Mouse (Mus musculus): Measurements from ENCODE around the gene Dpm2. TPM values are rescaled to one million over a fixed set of nuclear protein-coding genes. Genes with fewer than 3 reads are reported as not detected.

The Dpm2 gene
- polyA plus RNA-seq, 1 experiment from 2014 or later = 101 TPM

DNA sequence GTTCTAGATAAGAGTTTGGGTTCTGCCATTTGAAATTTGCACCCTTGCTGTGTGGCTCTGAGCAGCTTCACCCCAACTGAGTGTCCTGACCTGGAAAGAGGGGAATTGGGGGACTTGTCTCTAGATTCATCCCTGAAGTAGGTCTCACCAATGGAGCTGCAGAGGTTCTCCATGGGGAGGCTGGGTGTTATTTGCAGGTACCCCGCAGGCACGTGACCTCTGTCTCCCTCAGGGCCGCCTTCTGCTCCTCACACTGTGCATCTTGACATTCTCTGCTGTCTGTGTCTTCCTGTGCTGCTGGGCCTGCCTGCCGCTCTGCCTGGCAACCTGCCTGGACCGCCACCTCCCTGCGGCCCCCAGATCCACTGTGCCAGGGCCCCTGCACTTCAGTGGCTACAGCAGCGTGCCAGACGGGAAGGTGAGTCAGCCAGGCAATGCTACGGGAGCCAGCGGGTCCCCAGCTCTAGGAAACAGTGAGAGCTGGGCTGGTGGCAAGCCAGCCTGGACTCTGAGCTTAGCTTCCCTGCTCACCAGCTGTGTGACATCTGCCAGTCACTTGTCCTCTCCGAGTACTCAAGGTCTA lies 18.6 kb downstream of the Dpm2 start:
- H3K27ac ChIP-seq = no peak overlapping the region
- H3K27me3 ChIP-seq = no peaks in the 10 kb centered on the region
- H3K4me2 ChIP-seq = peak overlapping the region; percentile 14; the same call in 1 of the 2 replicates
- peaks cover 36% of the 10 kb centered on the region for H3K4me1 ChIP-seq
- WGBS = 51% methylated on average over 11 of the region's 11 CpGs
- H3K4me3 ChIP-seq = no peak overlapping the region
- H3K9me3 ChIP-seq = no peaks in the 10 kb centered on the region
- no peak for ATAC-seq (ENCODE audit: borderline replicate concordance, extremely low read depth, low FRiP score, low TSS enrichment)
- H3K9ac ChIP-seq = no peak overlapping the region
- no peaks in the 10 kb centered on the region for H3K36me3 ChIP-seq

DNA sequence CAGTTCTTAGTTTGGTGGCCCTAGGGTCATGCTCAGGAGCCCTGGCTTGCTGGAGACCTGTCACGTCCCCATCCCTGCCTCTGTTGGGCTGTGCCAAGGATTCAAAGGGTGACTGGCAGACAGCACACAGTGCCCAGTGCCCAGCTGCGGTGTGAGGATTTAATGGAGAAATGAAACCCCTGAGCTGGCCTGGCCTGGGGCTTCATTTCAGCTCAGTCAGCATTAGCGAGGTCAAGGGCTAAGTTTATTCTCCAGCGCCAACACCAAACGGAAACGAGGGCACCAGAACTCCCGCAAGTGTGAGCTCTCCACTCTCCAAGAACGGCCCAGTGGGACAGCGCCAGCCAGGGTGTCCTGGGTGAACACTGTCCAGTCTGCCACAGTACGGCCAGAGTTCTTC lies 19.6 kb downstream of the Dpm2 start:
- H3K4me1 ChIP-seq = peaks cover 36% of the 10 kb centered on the region
- H3K27me3 ChIP-seq = no peaks in the 10 kb centered on the region
- H3K9ac ChIP-seq = no peak overlapping the region
- no peak overlapping the region for H3K27ac ChIP-seq
- ATAC-seq (ENCODE audit: borderline replicate concordance, extremely low read depth, low FRiP score, low TSS enrichment) = no peak
- no peaks in the 10 kb centered on the region for H3K9me3 ChIP-seq
- no peaks in the 10 kb centered on the region; the same call in 1 of the 2 replicates for H3K36me3 ChIP-seq
- H3K4me3 ChIP-seq = no peak overlapping the region
- 66% methylated on average over 10 of the region's 10 CpGs for WGBS
- no peak overlapping the region for H3K4me2 ChIP-seq

DNA sequence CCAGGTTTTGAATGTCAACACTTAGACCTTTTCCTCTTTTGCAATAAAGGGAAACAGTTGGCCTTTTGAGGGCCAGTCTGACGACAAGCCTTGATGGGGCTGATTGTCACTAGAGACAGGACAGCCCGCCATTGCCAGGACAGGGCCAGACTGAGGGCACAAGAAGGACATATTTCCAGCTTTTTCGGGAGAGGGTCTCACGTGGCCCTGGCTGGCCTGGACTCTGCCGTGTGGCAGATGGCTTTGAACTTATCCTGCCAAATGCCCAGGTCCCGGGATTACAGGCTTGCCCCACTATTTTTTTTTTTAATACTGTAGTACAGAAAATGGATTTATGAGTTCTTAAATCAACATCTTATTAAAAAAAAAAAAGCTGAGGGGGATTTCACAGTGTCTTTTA lies 20.6 kb downstream of the Dpm2 start:
- peaks cover 36% of the 10 kb centered on the region for H3K4me1 ChIP-seq
- ATAC-seq (ENCODE audit: borderline replicate concordance, extremely low read depth, low FRiP score, low TSS enrichment) = no peak
- H3K9me3 ChIP-seq = no peaks in the 10 kb centered on the region
- no peak overlapping the region for H3K9ac ChIP-seq
- H3K36me3 ChIP-seq = no peaks in the 10 kb centered on the region; the same call in 1 of the 2 replicates
- no peak overlapping the region for H3K4me2 ChIP-seq
- 58% methylated on average over 6 of the region's 6 CpGs for WGBS
- no peak overlapping the region for H3K4me3 ChIP-seq
- no peak overlapping the region for H3K27ac ChIP-seq
- no peaks in the 10 kb centered on the region for H3K27me3 ChIP-seq

DNA sequence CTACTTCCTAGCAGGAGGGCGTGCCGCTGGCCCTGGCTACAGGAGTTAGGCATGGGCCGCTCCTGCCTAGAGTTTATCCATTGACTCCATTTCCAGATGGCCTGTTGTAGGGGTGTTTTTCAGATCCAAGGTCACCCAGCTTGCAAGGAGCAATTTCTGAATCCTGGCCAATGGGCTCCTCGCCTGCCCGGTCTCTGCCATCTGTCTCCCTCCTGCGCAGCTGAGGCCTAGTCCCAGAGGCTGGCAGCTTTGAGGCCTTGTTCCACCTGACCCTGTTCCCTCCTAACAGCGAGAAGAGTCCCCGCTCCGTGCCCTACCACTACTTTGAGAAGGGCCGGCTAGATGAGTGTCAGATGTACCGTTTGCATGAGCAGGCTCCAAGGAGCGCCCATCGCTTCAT lies 26.1 kb downstream of the Dpm2 start:
- Histone ChIP-seq H3K4me1 (peaks cover 14% of the 10 kb centered on the region), H3K36me3 (no peaks in the 10 kb centered on the region; the same call in 1 of the 2 replicates), H3K4me3 (no peak overlapping the region), H3K4me2 (no peak overlapping the region), H3K9ac (no peak overlapping the region), H3K9me3 (no peaks in the 10 kb centered on the region), H3K27me3 (no peaks in the 10 kb centered on the region), H3K27ac (no peak overlapping the region)
- ATAC-seq (ENCODE audit: borderline replicate concordance, extremely low read depth, low FRiP score, low TSS enrichment) = no peak
- WGBS = 93% methylated on average over 13 of the region's 13 CpGs

DNA sequence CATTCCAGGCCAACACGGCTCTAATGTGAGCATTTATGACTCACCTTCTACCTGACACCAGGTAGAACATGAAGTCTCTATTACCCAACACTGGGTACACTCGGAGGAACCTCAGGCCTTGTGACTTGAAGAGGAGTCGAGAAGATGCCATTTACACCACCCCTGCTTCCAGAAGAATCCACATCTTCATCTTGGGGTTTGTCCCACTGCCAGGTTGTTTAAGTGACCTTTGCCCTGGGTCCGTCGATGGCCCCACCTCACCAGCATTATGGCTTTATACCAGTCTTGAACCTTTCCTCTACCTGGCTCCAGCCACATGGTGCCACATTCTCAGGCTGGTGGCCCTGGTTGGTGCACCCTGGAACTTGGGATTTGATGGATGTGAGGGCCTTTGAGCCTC lies 26.6 kb downstream of the Dpm2 start:
- Histone ChIP-seq H3K4me1 (peaks cover 19% of the 10 kb centered on the region), H3K4me2 (no peak overlapping the region), H3K9me3 (no peaks in the 10 kb centered on the region), H3K27ac (no peak overlapping the region), H3K36me3 (no peaks in the 10 kb centered on the region; the same call in 1 of the 2 replicates), H3K4me3 (no peak overlapping the region), H3K9ac (no peak overlapping the region), H3K27me3 (no peaks in the 10 kb centered on the region)
- ATAC-seq (ENCODE audit: borderline replicate concordance, extremely low read depth, low FRiP score, low TSS enrichment) = no peak
- 84% methylated on average over 5 of the region's 5 CpGs for WGBS

DNA sequence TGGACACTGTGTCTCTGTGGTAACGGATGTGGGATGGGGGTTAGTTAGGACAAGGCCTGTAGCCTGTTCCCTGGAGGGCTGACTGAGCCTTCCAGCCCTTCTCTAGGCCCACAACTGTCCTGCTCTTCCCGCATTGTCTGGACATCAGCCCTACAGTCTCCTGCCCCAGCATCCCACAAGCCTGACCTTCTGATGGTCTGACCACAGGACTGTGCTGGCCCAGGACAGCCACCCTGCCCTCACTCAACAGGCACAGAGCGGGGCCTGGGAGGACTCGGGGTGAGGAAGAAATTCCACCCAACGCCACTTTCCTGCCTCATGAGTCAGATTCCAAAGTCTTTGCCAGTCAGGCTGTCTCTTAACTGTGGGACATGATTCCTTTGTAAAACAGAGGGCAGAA lies 27.0 kb downstream of the Dpm2 start:
- no peaks in the 10 kb centered on the region for H3K9me3 ChIP-seq
- H3K4me3 ChIP-seq = no peak overlapping the region
- no peaks in the 10 kb centered on the region; the same call in 1 of the 2 replicates for H3K36me3 ChIP-seq
- H3K27ac ChIP-seq = no peak overlapping the region
- no peaks in the 10 kb centered on the region for H3K27me3 ChIP-seq
- no peak overlapping the region for H3K9ac ChIP-seq
- ATAC-seq (ENCODE audit: borderline replicate concordance, extremely low read depth, low FRiP score, low TSS enrichment) = no peak
- no peak overlapping the region for H3K4me2 ChIP-seq
- 90% methylated on average over 5 of the region's 5 CpGs for WGBS
- peaks cover 20% of the 10 kb centered on the region for H3K4me1 ChIP-seq

DNA sequence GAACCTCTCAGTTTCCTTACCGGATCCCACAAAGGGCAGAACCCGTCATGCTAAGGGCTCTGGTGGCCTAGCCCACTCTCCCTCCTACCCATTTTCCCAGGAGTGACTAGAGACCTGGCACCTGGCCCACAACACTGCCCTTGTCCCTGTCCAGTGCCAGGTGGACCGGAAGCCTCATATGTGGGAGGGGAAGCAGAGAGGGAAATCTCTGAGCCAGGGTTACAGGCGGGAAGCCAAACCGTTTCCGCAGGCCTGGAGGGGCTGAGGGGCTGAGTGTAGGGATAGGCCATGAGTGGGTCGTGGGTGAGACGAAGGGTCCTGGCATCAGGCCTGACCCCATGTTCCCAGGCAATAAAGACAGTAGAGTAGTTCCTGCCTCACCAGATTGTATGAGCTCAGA lies 27.8 kb downstream of the Dpm2 start:
- no peaks in the 10 kb centered on the region for H3K27me3 ChIP-seq
- H3K36me3 ChIP-seq = no peaks in the 10 kb centered on the region; the same call in 1 of the 2 replicates
- no peak overlapping the region for H3K4me3 ChIP-seq
- H3K4me1 ChIP-seq = peaks cover 15% of the 10 kb centered on the region
- no peak for ATAC-seq (ENCODE audit: borderline replicate concordance, extremely low read depth, low FRiP score, low TSS enrichment)
- 77% methylated on average over 8 of the region's 8 CpGs for WGBS
- H3K4me2 ChIP-seq = no peak overlapping the region
- no peak overlapping the region for H3K27ac ChIP-seq
- no peak overlapping the region for H3K9ac ChIP-seq
- H3K9me3 ChIP-seq = no peaks in the 10 kb centered on the region

DNA sequence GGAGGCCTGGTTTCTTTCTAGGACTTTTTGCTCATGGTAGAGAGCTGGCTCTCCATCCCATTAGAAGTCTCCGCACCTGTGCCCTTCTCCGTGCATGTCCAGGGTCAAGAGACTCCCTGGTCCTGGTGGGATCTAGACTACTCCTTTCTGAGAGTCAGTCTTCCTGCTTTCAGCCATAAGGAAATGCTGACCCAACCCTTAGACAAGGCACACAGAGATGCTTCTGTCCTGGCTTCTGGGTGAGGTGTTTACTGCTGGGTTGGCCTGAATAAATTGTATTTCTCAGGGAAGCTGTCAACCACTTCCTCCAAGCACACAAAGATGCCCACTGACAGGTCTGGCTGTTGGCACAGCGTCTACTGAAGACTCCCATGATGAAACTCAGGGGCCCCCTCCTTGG lies 28.8 kb downstream of the Dpm2 start, which contains the start of gene St6galnac6:
Gene St6galnac6 (plus strand): TSS at position 301 of the 400 bp plus-strand sequence.
- peaks cover 15% of the 10 kb centered on the region for H3K4me1 ChIP-seq
- no peak within 1 kb of the TSS for H3K4me3 ChIP-seq
- H3K4me2 ChIP-seq = no peak within 1 kb of the TSS
- no peaks in the 10 kb centered on the region for H3K9me3 ChIP-seq
- ATAC-seq (ENCODE audit: borderline replicate concordance, extremely low read depth, low FRiP score, low TSS enrichment) = no peak
- H3K27me3 ChIP-seq = no peaks in the 10 kb centered on the region
- no peak within 1 kb of the TSS for H3K27ac ChIP-seq
- H3K36me3 ChIP-seq = no peaks in the 10 kb centered on the region; the same call in 1 of the 2 replicates
- H3K9ac ChIP-seq = no peak within 1 kb of the TSS
- 87% methylated on average over 3 of the region's 3 CpGs for WGBS

DNA sequence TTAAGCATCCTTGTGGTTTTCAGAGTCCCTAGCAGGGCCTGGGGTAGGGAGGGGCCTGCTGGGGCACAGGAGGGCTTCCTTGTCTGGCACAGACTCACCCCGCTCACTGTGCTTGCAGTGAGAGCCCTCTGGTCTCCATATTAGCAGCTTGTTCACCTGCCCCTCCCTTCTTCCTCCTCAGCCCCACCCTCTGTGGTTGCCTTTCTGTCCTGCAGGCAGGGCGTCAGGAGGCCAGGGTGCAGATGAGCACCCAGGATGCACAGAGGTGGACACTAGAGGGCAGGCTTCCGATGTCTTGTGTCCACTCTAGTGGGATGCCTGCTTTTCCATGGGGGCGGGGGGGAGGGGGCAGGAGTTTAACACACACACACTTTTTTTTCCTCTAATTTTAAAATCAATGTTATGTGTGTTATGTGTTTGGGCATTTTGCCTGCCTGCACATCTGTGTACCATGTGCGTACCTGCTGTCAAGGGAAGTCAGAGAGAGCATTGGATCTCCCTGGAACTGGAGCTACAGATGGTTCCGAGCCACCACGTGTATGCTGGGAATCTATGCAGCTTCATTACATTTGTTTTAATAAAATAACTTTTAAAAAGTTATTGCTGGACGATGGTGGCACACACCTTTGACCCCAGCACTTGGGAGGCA lies 30.9 kb downstream of the Dpm2 start:
- Histone ChIP-seq H3K9ac (no peak overlapping the region), H3K4me1 (peaks cover 17% of the 10 kb centered on the region), H3K4me2 (no peak overlapping the region), H3K27ac (peak overlapping the region; percentile 80; the same call in 1 of the 2 replicates), H3K27me3 (no peaks in the 10 kb centered on the region), H3K36me3 (no peaks in the 10 kb centered on the region), H3K9me3 (no peaks in the 10 kb centered on the region), H3K4me3 (no peak overlapping the region)
- ATAC-seq (ENCODE audit: borderline replicate concordance, extremely low read depth, low FRiP score, low TSS enrichment) = peak; percentile 37; the same call in 1 of the 2 replicates
- 45% methylated on average over 8 of the region's 8 CpGs for WGBS

DNA sequence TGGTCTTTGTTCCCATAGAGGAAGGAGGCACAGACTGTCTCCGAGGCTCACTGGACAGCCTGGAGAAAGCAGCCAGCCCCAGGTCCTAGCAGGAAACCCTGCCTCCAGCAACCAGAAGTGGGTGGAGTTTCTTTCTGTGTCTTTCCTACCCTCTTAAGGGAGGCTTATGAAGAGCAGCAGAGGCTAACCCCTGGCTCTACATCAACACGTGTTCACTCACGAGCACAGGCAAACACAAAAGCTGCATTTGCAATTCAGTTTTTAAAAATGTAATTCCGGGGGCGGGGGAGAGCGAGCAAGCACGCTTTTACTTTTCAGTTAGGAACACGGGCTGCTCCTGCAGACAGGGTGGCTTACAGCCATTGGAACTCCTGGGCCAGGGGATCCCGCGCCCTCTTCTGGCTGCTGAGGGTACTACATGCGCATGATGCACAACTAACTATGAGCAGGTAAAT lies 32.0 kb downstream of the Dpm2 start:
- no peaks in the 10 kb centered on the region for H3K27me3 ChIP-seq
- H3K9me3 ChIP-seq = no peaks in the 10 kb centered on the region
- H3K27ac ChIP-seq = peak overlapping the region; percentile 80
- H3K4me1 ChIP-seq = peaks cover 24% of the 10 kb centered on the region
- 0 out of 2 replicates have a peak overlapping the region, but pooled peaks have one; percentile 22 for H3K9ac ChIP-seq
- peak overlapping the region; percentile 62 for H3K4me2 ChIP-seq
- H3K36me3 ChIP-seq = no peaks in the 10 kb centered on the region
- peak overlapping the region; percentile 43 for H3K4me3 ChIP-seq
- WGBS = under 1% methylated on average over 11 of the region's 11 CpGs
- ATAC-seq (ENCODE audit: borderline replicate concordance, extremely low read depth, low FRiP score, low TSS enrichment) = peak; percentile 67

DNA sequence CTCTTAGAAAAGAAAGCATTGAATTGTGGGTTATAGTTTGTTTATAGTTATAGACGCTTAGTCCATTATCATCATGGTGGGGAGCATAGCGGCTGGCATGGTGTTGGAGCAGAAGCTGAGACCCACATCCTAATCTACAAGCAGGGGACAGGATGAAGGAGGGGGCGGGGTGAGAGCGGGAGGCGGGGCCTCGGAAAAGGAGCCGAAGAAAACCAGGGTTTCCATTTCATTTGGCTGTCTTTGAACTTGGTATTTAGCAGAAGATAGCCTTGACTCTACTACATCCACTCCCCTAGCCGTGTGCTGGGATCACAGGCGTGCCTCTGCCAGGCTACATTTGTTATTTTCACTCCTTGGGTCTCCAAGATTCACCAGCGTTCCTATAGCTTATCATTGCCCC lies 34.0 kb downstream of the Dpm2 start:
- no peak overlapping the region for H3K27ac ChIP-seq
- H3K4me2 ChIP-seq = no peak overlapping the region
- no peaks in the 10 kb centered on the region for H3K36me3 ChIP-seq
- no peaks in the 10 kb centered on the region for H3K9me3 ChIP-seq
- no peak overlapping the region for H3K4me3 ChIP-seq
- no peaks in the 10 kb centered on the region for H3K27me3 ChIP-seq
- H3K4me1 ChIP-seq = peaks cover 40% of the 10 kb centered on the region
- no peak overlapping the region for H3K9ac ChIP-seq
- no peak for ATAC-seq (ENCODE audit: borderline replicate concordance, extremely low read depth, low FRiP score, low TSS enrichment)
- 43% methylated on average over 10 of the region's 10 CpGs for WGBS

Data from lung, embryonic 15.5 days (tissue).